Mouse (Mus musculus): ENCODE results near the gene Il10rb. TPM values are rescaled to one million over a fixed set of nuclear protein-coding genes. Genes with fewer than 3 reads are reported as not detected.

The Il10rb gene
- total and polyA plus RNA-seq, 3 experiments, result 98.2 to 136 (median 122) TPM

- Histone ChIP-seq H3K4me3 (peak within 1 kb of the TSS; percentile 100), H3K36me3 (ENCODE audit: control insufficient read depth, insufficient read depth, low read length) (peaks cover 2% of the 10 kb centered on the region; the same call in 1 of the 2 replicates), H3K4me1 (ENCODE audit: control insufficient read depth, insufficient read depth, low read length) (peaks cover 11% of the 10 kb centered on the region), H3K27ac (peak within 1 kb of the TSS; percentile 99), H3K79me2 (replicated peaks; ENCODE audit: control insufficient read depth, insufficient read depth, low read length) (peaks cover 1% of the 10 kb centered on the region; the same call in 1 of the 2 replicates), H3K27me3 (ENCODE audit: control insufficient read depth, insufficient read depth, low read length) (no peaks in the 10 kb centered on the region), H3K9ac (ENCODE audit: low read depth, low read length) (peak within 1 kb of the TSS; percentile 93)
- under 1% methylated on average over 62 of the region's 62 CpGs for WGBS
- TF ChIP-seq EP300 (IDR thresholded peaks at IDR 0.05; ENCODE audit: insufficient read depth, low read depth, low read length) (0 out of 2 replicates have a peak, but pooled peaks have one; percentile 15), POLR2A (IDR thresholded peaks at IDR 0.05; ENCODE audit: insufficient read depth, low read depth, low read length) (peak; percentile 62), CTCF (IDR thresholded peaks at IDR 0.05) (0 out of 2 replicates have a peak, but pooled peaks have one; percentile 10)
- intact Hi-C loops (cut with DNase I), result no loop called here
- peak; percentile 89 to 91 for DNase-seq
Measured at GRCm38 (mm10) chr16:91372577-91373472, 33.1 kb upstream of the Il10rb start, which contains the start of gene Ifnar2. Ifnar2 (plus strand) TSS chr16:91372783.

- H3K79me2 ChIP-seq (replicated peaks; ENCODE audit: control insufficient read depth, insufficient read depth, low read length), result peaks cover 1% of the 10 kb centered on the region; the same call in 1 of the 2 replicates
- peak in 1 of 2 experiments; percentile 16 for DNase-seq
- peaks cover 2% of the 10 kb centered on the region for H3K36me3 ChIP-seq (ENCODE audit: control insufficient read depth, insufficient read depth, low read length)
- 15% methylated on average over 13 of the region's 13 CpGs for WGBS
- no peaks in the 10 kb centered on the region for H3K27me3 ChIP-seq (ENCODE audit: control insufficient read depth, insufficient read depth, low read length)
- H3K9ac ChIP-seq (ENCODE audit: low read depth, low read length), result peak overlapping the region; percentile 93
- H3K4me3 ChIP-seq, result peak overlapping the region; percentile 100
- H3K27ac ChIP-seq, result peak overlapping the region; percentile 99
- intact Hi-C loops (cut with DNase I), result no loop called here
- H3K4me1 ChIP-seq (ENCODE audit: control insufficient read depth, insufficient read depth, low read length), result peaks cover 11% of the 10 kb centered on the region
- TF ChIP-seq CTCF (IDR thresholded peaks at IDR 0.05), result no peak
- TF ChIP-seq EP300 (IDR thresholded peaks at IDR 0.05; ENCODE audit: insufficient read depth, low read depth, low read length), result no peak
- no peak for TF ChIP-seq POLR2A (IDR thresholded peaks at IDR 0.05; ENCODE audit: insufficient read depth, low read depth, low read length)
Measured at GRCm38 (mm10) chr16:91373473-91374252, 32.3 kb upstream of the Il10rb start.

- Histone ChIP-seq H3K4me1 (ENCODE audit: control insufficient read depth, insufficient read depth, low read length) (peaks cover 13% of the 10 kb centered on the region), H3K27ac (peak overlapping the region; percentile 99), H3K36me3 (ENCODE audit: control insufficient read depth, insufficient read depth, low read length) (peaks cover 4% of the 10 kb centered on the region), H3K9ac (ENCODE audit: low read depth, low read length) (no peak overlapping the region), H3K27me3 (ENCODE audit: control insufficient read depth, insufficient read depth, low read length) (no peaks in the 10 kb centered on the region), H3K4me3 (peak overlapping the region; percentile 100), H3K79me2 (replicated peaks; ENCODE audit: control insufficient read depth, insufficient read depth, low read length) (peaks cover 1% of the 10 kb centered on the region; the same call in 1 of the 2 replicates)
- TF ChIP-seq CTCF (IDR thresholded peaks at IDR 0.05) (no peak), EP300 (IDR thresholded peaks at IDR 0.05; ENCODE audit: insufficient read depth, low read depth, low read length) (no peak)
- DNase-seq, result peak in 1 of 2 experiments; percentile 8
- 26% methylated on average over 3 of the region's 3 CpGs for WGBS
- intact Hi-C loops (cut with DNase I), result no loop called here
Measured at GRCm38 (mm10) chr16:91374253-91374634, 31.7 kb upstream of the Il10rb start.

GRCm38 (mm10) chr16:91376701-91377100 is 29.3 kb upstream of the Il10rb start:
- Histone ChIP-seq H3K4me3 (no peak overlapping the region), H3K79me2 (replicated peaks; ENCODE audit: control insufficient read depth, insufficient read depth, low read length) (peaks cover 6% of the 10 kb centered on the region), H3K27me3 (ENCODE audit: control insufficient read depth, insufficient read depth, low read length) (no peaks in the 10 kb centered on the region), H3K27ac (peak overlapping the region; percentile 56), H3K4me1 (ENCODE audit: control insufficient read depth, insufficient read depth, low read length) (peaks cover 19% of the 10 kb centered on the region), H3K36me3 (ENCODE audit: control insufficient read depth, insufficient read depth, low read length) (peaks cover 5% of the 10 kb centered on the region), H3K9ac (ENCODE audit: low read depth, low read length) (0 out of 2 replicates have a peak overlapping the region, but pooled peaks have one; percentile 28)
- TF ChIP-seq EP300 (IDR thresholded peaks at IDR 0.05; ENCODE audit: insufficient read depth, low read depth, low read length) (no peak), POLR2A (IDR thresholded peaks at IDR 0.05; ENCODE audit: insufficient read depth, low read depth, low read length) (no peak), CTCF (IDR thresholded peaks at IDR 0.05) (no peak)
- intact Hi-C loops (cut with DNase I), result no loop called here
- WGBS, result 78% methylated on average over 10 of the region's 10 CpGs
- DNase-seq, result peak; percentile 33 to 34

- Histone ChIP-seq H3K36me3 (ENCODE audit: control insufficient read depth, insufficient read depth, low read length) (peaks cover 5% of the 10 kb centered on the region), H3K79me2 (replicated peaks; ENCODE audit: control insufficient read depth, insufficient read depth, low read length) (peaks cover 6% of the 10 kb centered on the region), H3K4me3 (peak overlapping the region; percentile 22), H3K9ac (ENCODE audit: low read depth, low read length) (no peak overlapping the region), H3K4me1 (ENCODE audit: control insufficient read depth, insufficient read depth, low read length) (peaks cover 18% of the 10 kb centered on the region), H3K27me3 (ENCODE audit: control insufficient read depth, insufficient read depth, low read length) (no peaks in the 10 kb centered on the region), H3K27ac (peak overlapping the region; percentile 85)
- no peak for DNase-seq
- 40% methylated on average over 17 of the region's 17 CpGs for WGBS
- intact Hi-C loops (cut with DNase I), result no loop called here
- no peak for TF ChIP-seq CTCF (IDR thresholded peaks at IDR 0.05)
- TF ChIP-seq POLR2A (IDR thresholded peaks at IDR 0.05; ENCODE audit: insufficient read depth, low read depth, low read length), result no peak
- TF ChIP-seq EP300 (IDR thresholded peaks at IDR 0.05; ENCODE audit: insufficient read depth, low read depth, low read length), result no peak
Measured at GRCm38 (mm10) chr16:91378431-91378986, 27.5 kb upstream of the Il10rb start.
